Mouse (Mus musculus): ENCODE measurements around the gene Sf3b4.
A peak's percentile ranks its signal among the peaks of the same experiment; 100 is the strongest.

Gene Sf3b4

DNA sequence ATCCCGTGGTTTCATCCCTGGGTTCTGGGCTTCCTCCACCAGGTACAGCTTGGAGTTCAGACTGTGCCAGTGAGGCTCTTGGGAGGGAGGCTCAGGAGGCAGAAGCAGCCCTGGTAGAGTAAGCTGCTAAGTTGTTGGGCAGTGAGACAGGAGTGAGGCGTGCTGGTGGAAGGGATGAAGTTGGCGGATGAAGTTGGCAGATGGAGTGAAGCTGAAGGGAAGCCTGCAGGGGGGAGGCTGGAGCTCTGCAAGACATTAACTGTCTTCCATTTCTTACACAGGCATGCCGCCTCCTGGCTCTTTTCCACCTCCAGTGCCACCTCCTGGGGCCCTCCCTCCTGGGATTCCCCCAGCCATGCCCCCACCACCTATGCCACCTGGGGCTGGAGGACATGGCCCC, 1.9 kb downstream of the Sf3b4 start:
- DNase-seq (ENCODE audit: low read depth) = peak; percentile 28

- no peak for DNase-seq (ENCODE audit: low read depth)
Observed at GRCm38 (mm10) chr3:96175251-96175650, 3.1 kb downstream of the Sf3b4 start.

GRCm38 (mm10) chr3:96178427-96178826, 6.3 kb downstream of the Sf3b4 start:
- no peak for DNase-seq (ENCODE audit: low read depth)

- DNase-seq (ENCODE audit: low read depth) = no peak
Observed at GRCm38 (mm10) chr3:96178902-96179301, 6.8 kb downstream of the Sf3b4 start.

GRCm38 (mm10) chr3:96179531-96179930, 7.4 kb downstream of the Sf3b4 start:
- no peak for DNase-seq (ENCODE audit: low read depth)

DNA sequence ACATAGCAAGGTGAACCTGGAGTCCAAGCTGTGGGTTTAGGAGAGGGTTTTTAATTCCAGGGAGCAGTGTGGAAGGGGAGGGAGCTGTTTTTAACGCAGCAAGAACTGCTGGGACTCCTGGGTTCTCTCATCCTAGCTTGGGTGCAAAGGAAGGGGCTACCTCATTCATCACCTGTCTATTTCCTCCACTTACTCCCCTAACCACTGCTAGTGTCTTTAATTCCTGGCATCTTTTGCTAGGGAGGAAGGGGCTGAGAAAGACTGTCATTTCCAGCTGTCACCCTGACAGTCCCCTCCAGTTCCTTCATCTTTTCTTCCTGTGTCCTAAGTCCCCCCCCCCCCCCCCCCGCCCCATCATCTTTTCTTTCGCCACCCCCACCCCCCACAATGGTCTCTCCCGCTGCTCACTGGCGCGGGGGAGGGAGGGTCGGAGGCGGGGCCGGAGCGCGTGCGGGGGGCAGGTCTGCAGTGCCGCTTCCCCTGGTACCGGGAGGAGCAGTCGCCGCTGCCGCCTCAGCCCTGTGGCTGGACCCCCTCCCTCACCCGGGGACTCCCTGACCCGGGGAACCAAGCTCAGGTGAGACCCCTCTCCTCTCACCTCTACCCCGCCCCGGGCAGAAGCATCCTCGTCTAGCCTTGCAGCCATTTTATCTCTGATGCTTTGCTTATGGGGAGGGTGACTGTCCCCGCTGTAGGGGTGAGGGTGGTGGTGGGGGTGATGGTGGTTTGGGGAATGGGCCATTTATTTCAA, 8.8 kb downstream of the Sf3b4 start, which contains the start of gene Sv2a:
Gene Sv2a, plus strand, starts transcription at position 425 of the 751 bp plus-strand sequence.
- peak; percentile 25 for DNase-seq (ENCODE audit: low read depth)

- no peak for DNase-seq (ENCODE audit: low read depth)
Observed at GRCm38 (mm10) chr3:96181510-96182381, 9.6 kb downstream of the Sf3b4 start.

DNA sequence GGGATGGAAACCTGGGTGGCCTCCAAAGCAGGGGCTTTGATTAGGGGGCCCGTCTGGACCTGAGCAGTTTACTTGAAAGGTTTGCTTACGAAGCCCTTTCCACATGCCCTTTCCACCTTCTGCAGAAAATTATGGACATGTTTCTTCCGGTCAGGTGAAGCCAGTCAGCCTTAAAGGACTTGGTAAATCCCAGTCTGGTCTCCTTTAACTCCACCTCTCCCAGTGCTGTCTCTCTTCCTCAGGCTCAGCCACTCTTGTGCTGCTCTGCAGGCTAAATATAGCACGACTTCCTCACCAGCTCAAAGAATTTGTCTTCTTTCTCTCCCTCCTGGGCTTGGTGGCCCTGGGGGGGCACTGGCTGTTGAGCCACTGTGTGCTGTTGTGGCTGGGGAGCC, 10.2 kb downstream of the Sf3b4 start:
- DNase-seq (ENCODE audit: low read depth) = no peak

DNA sequence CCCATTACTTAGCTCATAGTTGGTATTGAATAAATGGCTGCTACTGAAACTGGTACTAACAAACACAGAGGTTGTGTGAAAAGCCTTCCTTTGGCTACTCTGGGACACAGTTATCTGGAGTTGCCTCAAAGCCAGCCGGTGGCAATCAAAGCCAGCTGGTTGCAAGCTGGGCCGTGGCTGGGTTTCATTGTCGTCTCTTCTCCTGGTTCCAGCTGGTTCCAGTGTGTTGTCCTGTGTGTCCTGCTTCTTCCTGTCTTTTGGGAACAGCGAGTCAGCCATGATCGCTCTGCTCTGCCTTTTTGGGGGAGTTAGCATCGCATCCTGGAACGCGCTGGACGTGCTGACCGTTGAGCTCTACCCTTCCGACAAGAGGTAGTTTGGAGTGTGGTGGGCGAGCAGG, 20.8 kb downstream of the Sf3b4 start:
- no peak for DNase-seq (ENCODE audit: low read depth)

GRCm38 (mm10) chr3:96194966-96195365, 22.8 kb downstream of the Sf3b4 start:
- DNase-seq (ENCODE audit: low read depth) = no peak

DNA sequence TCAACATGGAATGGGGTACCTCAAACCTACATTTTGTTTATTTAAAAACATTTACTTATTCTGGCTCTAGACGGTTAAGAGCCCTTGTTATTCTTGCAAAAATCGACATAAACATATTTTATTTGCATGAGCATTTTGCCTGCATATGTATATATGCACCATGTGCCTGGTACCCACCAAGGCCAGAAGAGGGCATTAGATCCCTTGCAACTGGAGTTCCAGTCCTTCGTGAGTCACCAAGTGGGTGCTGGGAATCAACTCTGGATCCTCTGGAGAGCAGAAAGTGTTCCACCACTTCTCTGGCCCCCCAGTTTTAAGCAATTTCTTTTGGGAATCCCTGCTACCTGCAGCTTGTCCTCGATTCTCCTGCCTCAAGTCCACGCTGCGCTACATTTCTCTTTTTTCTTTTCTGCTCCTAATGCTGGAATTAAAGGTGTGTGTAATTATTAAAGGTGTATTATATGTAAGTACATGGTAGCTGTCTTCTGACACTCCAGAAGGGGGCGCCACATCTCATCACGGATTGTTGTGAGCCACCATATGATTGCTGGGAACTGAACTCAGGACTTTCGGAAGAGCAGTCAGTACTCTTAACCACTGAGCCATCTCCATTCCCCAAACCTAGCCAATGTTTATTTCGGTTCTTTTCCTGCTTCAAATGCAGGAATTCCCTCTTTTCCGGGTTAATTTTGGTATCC, 23.6 kb downstream of the Sf3b4 start:
- no peak for DNase-seq (ENCODE audit: low read depth)

DNA sequence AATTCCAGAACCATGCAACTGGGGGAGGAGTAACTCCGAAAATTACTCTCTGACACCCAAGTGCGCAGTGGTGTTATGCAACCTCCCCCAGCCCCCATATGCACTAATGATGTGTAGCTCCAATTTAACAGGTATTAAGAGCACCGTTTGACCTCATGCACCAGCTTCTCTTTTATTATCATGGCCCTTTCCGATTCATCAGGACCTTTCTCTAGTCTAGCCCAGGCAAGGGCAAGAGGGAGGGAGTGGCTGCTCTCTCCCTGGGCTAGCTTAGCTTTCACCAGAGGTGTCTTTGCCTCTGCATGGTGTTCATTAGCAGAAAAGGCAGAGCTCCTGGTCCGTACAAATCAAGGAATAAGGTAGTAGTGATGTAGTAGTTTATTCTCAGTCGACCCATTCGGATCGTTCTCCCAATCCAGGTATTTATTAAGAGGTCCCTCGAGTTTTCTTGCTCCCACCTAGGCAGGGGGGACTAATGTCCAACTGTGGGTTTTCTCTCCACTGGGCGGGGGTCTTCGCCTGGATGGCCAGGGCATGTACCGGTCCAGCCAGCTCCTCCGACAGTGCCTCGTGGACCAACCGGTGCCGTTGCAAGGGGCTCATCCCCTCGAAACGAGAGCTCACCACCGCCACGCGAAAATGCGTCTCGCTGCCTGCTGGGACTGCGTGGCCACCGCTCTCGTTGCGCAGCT, 24.5 kb downstream of the Sf3b4 start:
- DNase-seq (ENCODE audit: low read depth) = no peak

DNA sequence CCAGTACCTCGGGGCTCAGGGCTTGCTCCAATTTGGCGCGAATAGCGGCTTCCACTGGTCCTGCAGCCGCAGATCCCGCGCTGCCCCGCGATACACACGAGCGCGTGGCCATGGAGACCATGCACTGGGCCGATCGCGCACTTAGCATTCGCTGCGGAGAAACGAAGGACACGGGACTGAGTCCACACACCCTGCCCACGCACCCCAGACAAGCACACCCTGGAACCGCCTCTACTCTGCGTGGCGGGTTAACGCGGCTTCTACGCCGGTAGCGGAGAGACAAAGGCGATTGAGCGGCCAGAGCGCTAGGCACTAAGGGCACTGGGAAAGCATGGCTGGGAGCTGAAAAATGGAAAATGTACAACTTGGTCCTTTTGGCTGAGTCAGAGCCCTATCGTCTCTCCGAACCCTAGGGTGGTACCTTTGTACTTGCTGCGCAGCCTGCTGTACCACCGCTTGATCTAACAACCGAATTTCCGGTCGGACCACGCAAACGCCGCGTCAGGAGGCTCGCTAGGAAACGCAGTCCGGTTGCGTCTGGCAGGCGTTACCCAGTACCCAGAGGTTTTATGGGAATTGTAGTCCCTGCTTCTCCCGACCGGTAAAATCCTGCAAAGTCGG, 25.1 kb downstream of the Sf3b4 start:
- peak; percentile 95 for DNase-seq (ENCODE audit: low read depth)

DNA sequence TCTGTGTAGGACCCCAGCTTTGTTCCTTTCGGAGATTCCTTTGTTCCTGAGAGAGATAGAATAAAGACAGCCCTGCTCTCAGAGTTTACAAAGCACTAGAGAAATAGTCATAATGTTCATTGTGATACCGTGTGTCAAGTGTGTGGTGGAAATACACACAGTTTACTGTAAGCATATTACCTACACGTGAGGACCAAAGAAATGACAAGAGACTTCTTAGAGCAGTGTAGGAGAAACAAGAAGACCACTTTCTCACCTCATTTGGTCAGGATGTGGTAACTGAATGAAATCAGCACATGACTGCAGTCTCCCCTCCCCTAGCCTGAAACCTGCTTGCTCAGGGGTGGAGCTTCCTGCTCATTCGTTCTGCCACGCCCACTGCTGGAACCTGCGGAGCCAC, 26.0 kb downstream of the Sf3b4 start:
- DNase-seq (ENCODE audit: low read depth) = peak; percentile 92

DNA sequence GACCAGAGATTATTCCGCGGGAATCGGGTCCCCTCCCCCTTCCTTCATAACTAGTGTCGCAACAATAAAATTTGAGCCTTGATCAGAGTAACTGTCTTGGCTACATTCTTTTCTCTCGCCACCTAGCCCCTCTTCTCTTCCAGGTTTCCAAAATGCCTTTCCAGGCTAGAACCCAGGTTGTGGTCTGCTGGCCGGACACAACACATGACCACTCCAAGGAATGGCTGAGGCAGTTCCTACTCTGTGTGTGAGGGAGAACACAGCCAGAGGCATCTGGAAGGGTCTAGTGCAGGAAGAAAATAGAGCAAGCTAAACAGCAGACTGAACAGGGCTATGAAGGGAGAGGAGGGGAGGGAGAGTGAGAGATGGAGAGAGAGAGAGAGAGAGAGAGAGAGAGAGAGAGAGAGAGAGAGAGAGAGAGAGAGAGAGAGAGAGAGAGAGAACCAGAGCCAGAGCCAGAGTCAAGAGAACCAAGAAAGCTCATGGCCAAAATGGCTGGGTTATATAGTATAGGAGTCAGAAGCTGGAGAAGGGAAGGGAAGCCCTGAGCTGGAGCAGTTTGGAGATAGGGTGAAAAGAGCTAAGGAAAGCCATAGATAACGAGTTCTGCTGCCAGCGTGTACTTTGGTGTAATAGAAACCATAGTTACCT, 26.6 kb downstream of the Sf3b4 start:
- peak; percentile 33 for DNase-seq (ENCODE audit: low read depth)

DNA sequence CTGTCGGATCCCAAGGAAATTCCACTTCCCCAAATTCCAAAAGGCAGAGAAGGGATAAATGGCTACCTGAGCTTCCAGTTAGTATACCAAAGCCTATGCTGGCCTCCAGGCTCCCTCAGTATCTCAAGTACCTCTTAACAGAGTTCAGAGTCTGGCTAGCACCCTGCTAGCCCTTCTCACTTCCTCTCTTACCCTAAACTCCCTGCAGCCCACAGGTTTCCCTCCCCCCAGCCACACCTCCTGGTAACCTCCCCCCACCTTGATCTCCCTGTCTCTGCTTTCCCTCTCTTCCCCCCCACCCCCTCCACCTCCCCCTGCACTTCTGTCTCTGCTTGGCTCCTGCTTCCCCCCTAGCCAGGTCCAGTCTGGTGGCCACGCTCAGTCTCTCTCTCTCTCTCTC, 27.6 kb downstream of the Sf3b4 start:
- peak; percentile 18 for DNase-seq (ENCODE audit: low read depth)

DNA sequence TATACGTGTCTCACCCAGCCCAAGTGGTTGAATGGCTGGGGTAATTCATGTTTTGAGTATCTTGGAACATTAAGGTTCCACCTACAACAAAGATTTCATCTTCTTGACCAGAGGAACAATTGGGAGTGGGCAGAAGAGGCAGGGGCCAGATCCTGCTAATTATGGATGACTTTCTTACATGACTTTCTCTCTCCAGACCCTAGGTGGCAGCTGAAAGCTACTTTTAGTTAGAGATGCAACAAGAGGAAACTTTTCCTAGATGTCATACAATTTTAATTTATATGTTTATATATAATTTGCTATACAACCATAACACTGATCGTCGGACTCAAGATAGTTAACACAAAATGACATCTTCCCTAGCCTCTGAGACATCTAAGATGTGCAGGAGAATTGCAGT, 35.7 kb downstream of the Sf3b4 start:
- DNase-seq (ENCODE audit: low read depth) = peak; percentile 32

- DNase-seq (ENCODE audit: low read depth) = no peak
Observed at GRCm38 (mm10) chr3:96209242-96209641, 37.1 kb downstream of the Sf3b4 start.

- DNase-seq (ENCODE audit: low read depth) = peak; percentile 83
Observed at GRCm38 (mm10) chr3:96219191-96219641, 47.1 kb downstream of the Sf3b4 start.

DNA sequence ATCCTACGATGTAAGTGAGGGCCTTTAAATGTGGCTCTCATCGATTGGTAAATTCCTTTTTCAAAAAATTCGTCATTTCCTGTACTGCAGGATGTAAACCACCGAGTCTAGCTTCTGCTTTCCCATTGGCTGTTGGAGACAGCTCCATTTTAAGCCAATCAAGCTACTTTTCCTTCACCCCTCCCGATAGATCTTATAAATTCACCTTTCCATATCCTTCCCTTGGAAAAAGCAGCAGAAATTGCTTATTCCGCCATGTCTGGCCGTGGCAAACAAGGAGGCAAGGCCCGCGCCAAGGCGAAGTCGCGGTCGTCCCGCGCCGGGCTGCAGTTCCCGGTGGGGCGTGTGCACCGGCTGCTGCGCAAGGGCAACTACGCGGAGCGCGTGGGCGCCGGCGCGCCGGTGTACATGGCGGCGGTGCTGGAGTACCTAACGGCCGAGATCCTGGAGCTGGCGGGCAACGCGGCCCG, 47.6 kb downstream of the Sf3b4 start, which contains the start of the genes Bola1 and Hist2h2ab:
Gene Bola1, minus strand, starts transcription at position 49 of the 470 bp plus-strand sequence.
Gene Hist2h2ab, plus strand, starts transcription at position 205 of the 470 bp plus-strand sequence.
- DNase-seq (ENCODE audit: low read depth) = peak; percentile 99

Measured in 416B (cell line).